Mouse (Mus musculus): ENCODE data around the gene Mrpl28.

DNA sequence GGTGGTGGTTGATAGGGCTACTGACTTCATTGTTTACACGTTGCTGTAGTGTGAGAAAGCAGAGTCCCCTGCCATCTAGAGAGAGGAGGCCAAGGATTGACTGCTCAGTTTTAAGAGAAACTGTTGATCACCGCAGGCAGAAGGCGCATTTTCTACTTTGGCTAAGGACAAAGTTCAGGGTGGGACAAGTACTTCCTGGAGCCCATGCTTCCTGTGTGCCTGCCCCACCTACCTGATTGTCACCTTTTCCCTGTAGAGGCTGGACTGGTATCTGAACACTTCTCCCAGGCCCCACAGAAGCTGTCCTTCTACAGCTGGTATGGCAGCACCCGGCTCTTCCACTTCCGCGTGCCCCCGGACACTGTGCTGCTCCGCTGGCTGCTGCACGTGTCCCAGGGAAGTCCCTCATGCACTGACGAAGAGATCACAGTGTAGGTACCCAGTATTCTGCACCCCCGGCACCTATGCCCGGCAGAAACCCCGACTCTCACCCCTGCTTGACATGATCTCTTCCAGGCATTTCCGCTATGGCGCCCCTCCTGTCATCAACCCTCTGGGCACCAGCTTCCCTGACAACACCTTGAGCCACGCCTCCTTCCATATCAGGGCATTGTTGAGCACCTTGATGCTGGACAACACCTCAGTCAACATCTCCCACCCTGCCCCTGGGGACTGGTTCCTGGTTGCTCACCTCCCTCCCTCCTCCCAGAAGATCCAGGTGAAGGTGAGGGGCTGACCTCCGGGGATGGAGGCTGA, 6.6 kb upstream of the Mrpl28 start:
- no peak for TF ChIP-seq CTCF (IDR thresholded peaks at IDR 0.05; ENCODE audit: low read depth, low read length)
- TF ChIP-seq GATA1 (IDR thresholded peaks at IDR 0.05; ENCODE audit: borderline replicate concordance, low read length), result no peak
- no peak for TF ChIP-seq GATA2 (IDR thresholded peaks at IDR 0.05; ENCODE audit: borderline replicate concordance, low read depth, low read length)
- TF ChIP-seq TAL1 (conservative IDR thresholded peaks at IDR 0.05; ENCODE audit: low read depth, low read length), result no peak

Measured in G1E (cell line).